Mouse (Mus musculus) liver, adult (tissue): Measurements from ENCODE around the gene Iqcf3.

Experiments
- GATA4 ChIP-seq: IDR thresholded peaks from 2 replicates; pipeline ENCODE4 v1.6.1; 2014; ENCODE audit warnings: mild to moderate bottlenecking, low read length; ENCODE audit not compliant: insufficient replicate concordance

Iqcf3 gene

DNA sequence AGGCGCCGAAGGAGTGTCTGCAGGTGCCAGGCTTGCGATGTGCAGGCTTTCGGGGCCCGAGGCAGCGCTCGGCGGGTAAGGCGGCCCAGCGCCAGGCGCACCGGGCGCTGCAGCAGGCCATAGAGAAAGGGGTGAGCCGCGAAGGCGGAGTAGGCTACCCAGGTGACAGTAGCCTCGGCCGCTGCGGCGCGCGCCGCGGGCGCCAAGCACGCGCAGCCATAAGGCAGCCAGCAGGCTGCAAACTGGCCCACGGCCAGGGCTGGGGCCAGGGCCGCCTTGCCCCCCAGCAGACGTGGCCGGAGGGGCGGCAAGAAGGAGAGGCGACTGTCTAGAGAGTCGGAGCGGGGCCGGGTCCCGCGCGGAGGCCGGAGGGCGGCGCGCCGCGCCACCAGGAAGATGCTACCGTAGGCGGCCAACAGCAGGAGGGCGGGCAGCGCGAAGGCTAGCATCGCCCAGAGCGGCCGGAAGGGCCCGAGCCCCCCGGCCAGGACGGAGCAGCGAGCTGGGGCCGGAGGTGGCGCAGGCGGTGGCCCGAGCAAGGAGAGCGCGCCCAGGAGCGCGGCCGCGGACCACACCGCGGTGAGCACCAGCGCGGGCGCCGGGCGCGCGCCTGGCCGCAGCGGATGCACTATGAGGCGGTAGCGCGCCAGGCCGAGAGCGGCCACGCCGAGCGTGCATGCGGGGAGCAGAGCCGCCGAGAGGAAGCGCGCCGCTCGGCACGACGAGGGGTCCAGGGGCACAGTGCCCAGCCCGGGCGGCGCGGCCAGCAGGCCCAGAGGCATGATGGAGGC, 96.5 kb downstream of the Iqcf3 start:
- TF ChIP-seq GATA4, result no peak

- TF ChIP-seq GATA4, result no peak
Measured at GRCm38 (mm10) chr9:106463122-106464063, 98.0 kb downstream of the Iqcf3 start.

DNA sequence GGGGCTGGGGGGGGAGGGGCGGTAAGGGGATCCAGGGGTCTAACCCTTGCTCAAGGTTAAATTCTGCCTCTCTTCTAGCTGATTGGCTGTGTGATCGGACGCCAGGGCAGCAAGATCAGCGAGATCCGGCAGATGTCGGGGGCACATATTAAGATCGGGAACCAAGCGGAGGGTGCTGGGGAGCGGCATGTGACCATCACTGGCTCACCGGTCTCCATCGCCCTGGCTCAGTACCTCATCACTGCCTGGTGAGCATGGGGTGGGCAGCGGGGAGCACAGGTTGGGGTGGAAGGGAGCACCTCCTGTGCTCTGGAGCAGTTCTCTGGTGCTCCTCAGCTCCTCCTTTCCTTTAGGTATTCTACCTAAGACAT, 99.0 kb downstream of the Iqcf3 start:
- no peak for TF ChIP-seq GATA4

GRCm38 (mm10) chr9:106461641-106462429, 99.6 kb downstream of the Iqcf3 start:
- no peak for TF ChIP-seq GATA4

DNA sequence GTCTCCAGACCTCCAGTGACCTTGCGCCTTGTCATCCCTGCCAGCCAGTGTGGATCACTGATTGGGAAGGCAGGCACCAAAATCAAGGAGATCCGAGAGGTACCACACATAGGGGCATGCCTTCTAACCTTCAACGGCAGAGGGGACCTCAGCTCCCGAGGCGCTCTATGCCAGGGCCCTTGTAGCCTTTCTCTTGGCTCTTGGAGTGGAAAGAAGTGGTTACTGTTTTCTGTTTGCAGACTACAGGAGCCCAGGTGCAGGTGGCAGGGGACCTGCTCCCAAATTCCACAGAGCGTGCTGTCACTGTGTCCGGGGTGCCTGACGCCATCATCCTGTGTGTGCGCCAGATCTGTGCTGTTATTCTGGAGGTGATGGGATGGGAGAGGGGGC, 100.4 kb downstream of the Iqcf3 start:
- no peak for TF ChIP-seq GATA4

DNA sequence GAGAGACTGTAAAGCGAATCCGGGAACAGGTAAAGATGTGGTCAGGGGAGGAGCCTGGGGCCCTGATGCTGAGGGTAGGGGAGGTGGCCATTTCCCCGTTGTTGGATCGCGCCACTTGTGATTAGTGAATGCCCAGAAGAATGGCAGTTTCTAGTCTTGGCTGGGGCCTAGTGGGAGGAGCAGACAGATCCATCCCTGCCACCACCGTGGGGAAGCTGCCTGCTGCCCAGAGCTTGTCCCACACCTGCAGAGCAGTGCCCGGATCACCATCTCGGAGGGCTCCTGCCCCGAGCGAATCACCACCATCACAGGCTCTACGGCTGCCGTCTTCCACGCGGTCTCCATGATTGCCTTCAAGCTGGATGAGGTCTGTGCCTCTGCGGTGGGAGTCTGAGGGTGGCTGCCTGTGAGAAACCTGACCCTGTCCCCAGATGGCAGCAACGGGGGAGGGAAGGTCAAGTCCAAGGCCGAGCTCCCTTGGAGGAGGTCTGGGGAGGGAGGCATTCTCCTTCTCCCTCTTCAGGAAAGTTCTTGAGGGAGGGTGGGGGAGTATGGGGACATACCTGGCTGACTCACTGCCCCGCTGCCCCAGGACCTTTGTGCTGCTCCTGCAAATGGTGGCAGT, 100.9 kb downstream of the Iqcf3 start:
- no peak for TF ChIP-seq GATA4

- no peak for TF ChIP-seq GATA4
Measured at GRCm38 (mm10) chr9:106459946-106460345, 101.5 kb downstream of the Iqcf3 start.

DNA sequence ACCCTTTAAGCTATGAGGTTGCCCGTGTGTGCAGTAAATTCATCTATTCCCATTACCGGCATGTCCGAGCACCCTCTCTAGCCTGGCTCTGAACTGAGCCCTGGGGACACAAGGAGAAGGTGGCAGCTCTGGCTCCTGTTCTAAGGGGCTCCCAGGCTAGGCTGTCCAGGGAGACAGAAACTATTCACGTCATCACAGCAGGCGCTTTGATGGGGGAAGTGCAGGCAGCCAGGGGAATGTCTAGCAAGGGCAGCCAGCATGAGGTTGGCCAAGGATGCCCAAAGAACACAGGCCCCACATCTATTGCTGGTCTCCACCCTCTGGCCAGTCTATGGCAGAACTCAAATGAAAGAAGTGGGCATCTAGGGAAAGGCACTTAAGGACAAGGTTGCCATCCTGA, 103.5 kb downstream of the Iqcf3 start:
- TF ChIP-seq GATA4, result no peak

DNA sequence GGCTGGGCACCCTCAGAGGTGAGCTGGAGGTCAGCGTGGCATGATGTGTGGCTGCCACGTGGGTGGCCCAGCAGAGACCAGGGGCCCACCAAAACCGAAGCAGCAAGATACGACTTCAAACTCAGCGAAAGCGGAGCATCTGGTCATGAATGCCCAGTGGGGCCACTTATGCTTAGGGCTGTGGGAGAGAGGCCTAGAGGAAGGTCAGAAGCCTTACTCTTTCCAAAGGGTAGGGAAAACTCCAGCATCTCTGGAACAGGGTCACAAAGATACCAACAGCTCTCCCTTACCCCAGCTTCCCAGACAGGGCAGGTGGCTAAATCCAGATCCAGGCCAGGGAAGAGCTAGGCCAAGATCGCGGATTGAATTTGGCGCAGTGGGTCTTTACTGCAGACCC, 104.3 kb downstream of the Iqcf3 start:
- TF ChIP-seq GATA4, result no peak

GRCm38 (mm10) chr9:106456325-106457162, 104.9 kb downstream of the Iqcf3 start:
- no peak for TF ChIP-seq GATA4

GRCm38 (mm10) chr9:106454888-106455681, 106.3 kb downstream of the Iqcf3 start:
- TF ChIP-seq GATA4, result no peak

DNA sequence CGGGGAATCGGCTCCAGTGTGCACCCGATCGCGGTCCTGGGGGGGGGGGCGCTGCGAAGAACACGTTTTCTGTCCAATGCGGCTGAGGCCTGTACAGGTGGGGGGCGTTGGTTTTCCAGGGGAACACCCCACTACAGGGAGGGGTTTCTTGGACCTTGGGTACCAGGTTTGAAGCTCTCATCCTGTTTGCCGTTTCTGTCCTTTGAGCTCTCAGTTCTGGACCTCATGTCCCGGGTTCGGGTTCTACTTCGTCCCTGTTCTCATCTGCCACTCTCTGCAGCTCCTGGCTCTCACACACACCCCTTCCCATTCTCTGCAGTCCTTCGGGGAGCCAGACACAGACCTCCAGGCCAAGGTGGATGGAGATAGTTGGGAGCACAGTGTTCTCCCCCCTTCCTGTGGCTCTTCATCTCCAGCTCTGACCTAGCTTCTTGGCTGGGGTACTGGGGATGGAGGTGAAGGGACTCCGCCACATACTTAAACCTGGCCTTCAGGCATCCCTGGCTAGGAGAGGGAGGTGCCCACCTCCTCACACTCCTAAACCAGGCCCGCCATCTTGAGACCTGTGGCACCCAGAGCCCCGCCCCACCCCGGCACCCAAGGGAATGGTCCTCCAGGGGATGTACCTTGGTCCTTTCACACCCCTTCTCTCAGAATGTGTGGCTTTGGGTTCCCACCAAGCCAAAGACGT, 107.2 kb downstream of the Iqcf3 start:
- TF ChIP-seq GATA4, result no peak
